ENCODE assay signal across 30 mouse cellular contexts in genomic region chr5:118693996-118694395, GRCm38 (mm10).
A peak's percentile ranks its signal among the peaks of the same experiment; 100 is the strongest.
DNase-seq lines count a peak whose midpoint lies in the region; ATAC-seq and TF ChIP-seq lines count a peak whose summit lies in the region.
"Had no signal": no experiment of that assay in that cellular context is flagged by ENCODE, and none has a peak within 500 bp of the region (broad histone marks: within the 10 kb centered on the region; RNA-seq: fewer than 3 reads in every experiment).

No protein-coding gene starts in this region.

- no peak for TF ChIP-seq EP300 in liver, embryonic 14.5 days (IDR thresholded peaks at IDR 0.05; ENCODE audit: low read depth)

- no peaks in the 10 kb centered on the region for H3K36me3 ChIP-seq in kidney, embryonic 15.5 days
- H3K36me3 ChIP-seq in liver, embryonic 14.5 days (replicated peaks; ENCODE audit: control insufficient read depth, insufficient read depth, low read depth), result no peaks in the 10 kb centered on the region
- H3K36me3 ChIP-seq in intestine, embryonic 15.5 days, result no peaks in the 10 kb centered on the region
- H3K36me3 ChIP-seq: hindbrain, embryonic 15.5 days; limb, embryonic 12.5 days; neural tube, embryonic 15.5 days had no signal

- DNase-seq in kidney, adult 8-10 months, result peak; percentile 40 to 52
- DNase-seq in kidney, postnatal 25 days, result peak; percentile 53 to 73
- no peak for DNase-seq in liver, embryonic 14.5 days (ENCODE audit: low read depth in 3 of 3, low spot score in 3 of 3)
- DNase-seq in yolk sac, embryonic 10.5 days (ENCODE audit: low spot score), result peak; percentile 41
- DNase-seq: adrenal gland, adult 2 months; adrenal gland, postnatal 36 days; cerebellum, adult 2 months; cerebellum, postnatal 14 days; gastrocnemius, postnatal 10 days; heart, postnatal 14 days; layer of hippocampus, adult 9-11 months; lung, adult 2 months; lung, postnatal 10 days; midbrain, embryonic 14.5 days; right cerebral cortex, postnatal 25 days; spleen, adult 18-20 months; thymus, adult 18-20 months; thymus, postnatal 25 days had no signal

- H3K4me3 ChIP-seq in kidney, embryonic 15.5 days (replicated peaks), result no peak overlapping the region
- no peak overlapping the region for H3K4me3 ChIP-seq in liver, embryonic 14.5 days (ENCODE audit: insufficient read depth in 1 of 2, low read depth in 2 of 2, low read length in 2 of 2)
- no peak overlapping the region for H3K4me3 ChIP-seq in intestine, embryonic 15.5 days (replicated peaks)
- H3K4me3 ChIP-seq: erythroblast, embryonic 14.5 days; forebrain, embryonic 13.5 days; hindbrain, embryonic 10.5 days; hindbrain, embryonic 15.5 days; limb, embryonic 12.5 days; neural tube, embryonic 15.5 days had no signal

- no peaks in the 10 kb centered on the region for H3K9me3 ChIP-seq in kidney, embryonic 15.5 days (replicated peaks)
- no peaks in the 10 kb centered on the region for H3K9me3 ChIP-seq in liver, embryonic 14.5 days (ENCODE audit: control insufficient read depth, low read length)
- no peaks in the 10 kb centered on the region for H3K9me3 ChIP-seq in intestine, embryonic 15.5 days
- H3K9me3 ChIP-seq: forebrain, embryonic 13.5 days; hindbrain, embryonic 10.5 days; hindbrain, embryonic 15.5 days; limb, embryonic 12.5 days; neural tube, embryonic 15.5 days had no signal

- H3K27me3 ChIP-seq in kidney, embryonic 15.5 days, result no peaks in the 10 kb centered on the region
- H3K27me3 ChIP-seq in liver, embryonic 14.5 days (ENCODE audit: control insufficient read depth, insufficient read depth, low read length), result no peaks in the 10 kb centered on the region
- H3K27me3 ChIP-seq in intestine, embryonic 15.5 days (replicated peaks), result no peaks in the 10 kb centered on the region
- H3K27me3 ChIP-seq: forebrain, embryonic 13.5 days; hindbrain, embryonic 15.5 days; limb, embryonic 12.5 days; neural tube, embryonic 15.5 days had no signal

- 71% methylated on average over 9 of the region's 9 CpGs for WGBS in kidney, embryonic 15.5 days
- 77% methylated on average over 9 of the region's 9 CpGs for WGBS in liver, embryonic 14.5 days (ENCODE audit: insufficient replicate concordance)
- WGBS in intestine, embryonic 15.5 days, result 90% methylated on average over 9 of the region's 9 CpGs

- peaks cover 30% of the 10 kb centered on the region for H3K4me1 ChIP-seq in kidney, embryonic 15.5 days
- H3K4me1 ChIP-seq in liver, embryonic 14.5 days (replicated peaks; ENCODE audit: control insufficient read depth in 2 of 2, insufficient read depth in 2 of 2, low read length in 1 of 2), result peaks cover 0 to 16% of the 10 kb centered on the region in 2 experiments; a peak in 2 of 4 replicates
- peaks cover 22% of the 10 kb centered on the region for H3K4me1 ChIP-seq in intestine, embryonic 15.5 days (replicated peaks)

- H3K9ac ChIP-seq in kidney, embryonic 15.5 days, result no peak overlapping the region
- no peak overlapping the region for H3K9ac ChIP-seq in liver, embryonic 14.5 days (replicated peaks)
- H3K9ac ChIP-seq in intestine, embryonic 15.5 days, result no peak overlapping the region
- H3K9ac ChIP-seq: forebrain, embryonic 13.5 days; hindbrain, embryonic 15.5 days; limb, embryonic 12.5 days; neural tube, embryonic 15.5 days had no signal

- H3K27ac ChIP-seq in kidney, embryonic 15.5 days, result no peak overlapping the region
- no peak overlapping the region for H3K27ac ChIP-seq in liver, embryonic 14.5 days
- H3K27ac ChIP-seq in intestine, embryonic 15.5 days, result no peak overlapping the region
- H3K27ac ChIP-seq: forebrain, embryonic 13.5 days; hindbrain, embryonic 10.5 days; hindbrain, embryonic 15.5 days; limb, embryonic 12.5 days; macrophage; neural tube, embryonic 15.5 days had no signal

- ATAC-seq in kidney, embryonic 15.5 days (replicated peaks; ENCODE audit: low FRiP score), result no peak
- 0 out of 2 replicates have a peak, but pooled peaks have one; percentile 26 for ATAC-seq in liver, embryonic 14.5 days (ENCODE audit: insufficient read depth)
- ATAC-seq in megakaryocyte-erythroid progenitor cell, adult 5-6 weeks (replicated peaks; ENCODE audit: low FRiP score, low TSS enrichment, poor library complexity, severe bottlenecking), result no peak
- no peak for ATAC-seq in intestine, embryonic 15.5 days
- ATAC-seq: CD4-positive, CD25-positive, alpha-beta regulatory T cell, adult 4 months; forebrain, embryonic 13.5 days; inflammation-experienced regulatory T-cells, adult 6 months had no signal

- no peak for TF ChIP-seq CTCF in liver, embryonic 14.5 days (IDR thresholded peaks at IDR 0.05; ENCODE audit: low read depth)

- no peak overlapping the region for H3K4me2 ChIP-seq in kidney, embryonic 15.5 days
- H3K4me2 ChIP-seq in liver, embryonic 14.5 days (ENCODE audit: low read depth), result no peak overlapping the region
- no peak overlapping the region for H3K4me2 ChIP-seq in intestine, embryonic 15.5 days (replicated peaks)
- H3K4me2 ChIP-seq: forebrain, embryonic 13.5 days; hindbrain, embryonic 15.5 days; limb, embryonic 12.5 days; neural tube, embryonic 15.5 days had no signal

Comparison
In these comparisons a context has a peak if more than half of its experiments do, and no peak if none do; other contexts are left out.
1. DNase-seq: peak in kidney, adult 8-10 months (2 of 2), kidney, postnatal 25 days (2 of 2) and yolk sac, embryonic 10.5 days (single experiment); none in liver, embryonic 14.5 days (0 of 3).